Mouse (Mus musculus) urinary bladder, postnatal 4 days (tissue): ENCODE measurements at regions not wholly inside any gene's neighbourhood (a gene's known extent, or its start where the extent isn't known, plus 50 kb on each side); places are given as distances from the start of the nearest gene placed in this dataset.

Source experiments
- DNase-seq, 2 experiments: peaks; one replicate each; pipeline ENCODE4 v3.0.0; 2021 to 2022; ENCODE audit warnings: low spot score in 2 of 2

DNA sequence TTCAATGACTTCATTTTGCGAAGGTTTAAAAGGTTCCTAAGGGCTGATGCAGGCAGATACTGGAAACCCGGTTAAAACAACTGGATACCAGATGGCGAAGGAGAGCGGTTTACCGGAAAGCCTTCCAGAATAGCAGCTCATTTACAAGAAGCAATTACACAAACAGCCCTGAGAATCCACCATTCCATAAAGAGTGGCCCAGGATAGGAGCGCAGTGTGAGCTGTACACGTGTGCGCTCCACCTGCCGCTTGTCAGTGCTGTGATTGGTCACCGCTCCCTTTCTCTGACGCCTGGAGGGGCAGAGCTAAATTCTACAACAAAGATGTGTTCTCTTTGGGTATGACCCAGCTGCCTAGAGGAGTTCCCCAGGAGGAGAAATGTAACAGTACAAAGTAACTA is 249.5 kb upstream of the Runx1 start:
- DNase-seq, result no peak

DNA sequence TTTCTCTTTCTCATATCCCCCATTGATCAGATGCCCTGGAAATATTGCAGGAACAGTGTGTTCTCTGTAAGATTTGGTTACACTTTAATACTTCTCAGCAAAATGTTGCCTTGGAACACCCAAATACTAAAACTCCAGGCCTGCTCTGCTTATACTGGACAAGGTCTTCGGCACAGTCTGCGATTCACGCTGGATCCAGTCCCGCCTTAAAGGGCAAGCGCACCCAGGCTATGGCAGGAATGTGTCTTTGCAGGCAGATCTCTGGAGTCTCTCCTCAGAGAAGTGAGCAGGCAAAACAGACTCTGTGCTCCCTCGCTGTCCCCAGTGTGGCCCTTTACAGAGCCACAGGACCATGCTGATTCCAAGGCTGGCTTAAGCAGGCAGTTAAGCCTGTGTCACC is 246.2 kb upstream of the Runx1 start:
- peak in 1 of 2 experiments; percentile 46 for DNase-seq

GRCm38 (mm10) chr16:93071726-93072125 is 245.8 kb upstream of the Runx1 start:
- DNase-seq, result peak in 1 of 2 experiments; percentile 36

DNA sequence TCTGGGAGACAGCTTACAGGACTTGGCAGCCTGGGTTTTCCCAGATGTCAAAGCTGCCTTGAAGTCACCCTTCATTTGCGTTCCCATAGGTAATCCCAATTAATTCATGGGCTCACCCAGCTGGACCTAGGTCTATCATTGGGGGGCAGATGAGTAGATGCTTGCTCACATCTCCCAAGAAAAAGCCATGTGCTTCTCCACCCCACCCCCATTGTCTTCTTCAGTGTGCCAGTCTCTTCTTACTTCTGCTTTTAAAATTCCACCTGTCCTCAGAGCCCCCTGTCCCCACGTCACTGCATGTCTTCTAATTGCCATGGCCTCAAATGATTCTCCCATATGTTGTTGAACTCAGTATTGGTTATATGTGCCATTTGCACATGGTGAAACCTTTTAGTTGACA is 240.9 kb upstream of the Runx1 start:
- no peak for DNase-seq

DNA sequence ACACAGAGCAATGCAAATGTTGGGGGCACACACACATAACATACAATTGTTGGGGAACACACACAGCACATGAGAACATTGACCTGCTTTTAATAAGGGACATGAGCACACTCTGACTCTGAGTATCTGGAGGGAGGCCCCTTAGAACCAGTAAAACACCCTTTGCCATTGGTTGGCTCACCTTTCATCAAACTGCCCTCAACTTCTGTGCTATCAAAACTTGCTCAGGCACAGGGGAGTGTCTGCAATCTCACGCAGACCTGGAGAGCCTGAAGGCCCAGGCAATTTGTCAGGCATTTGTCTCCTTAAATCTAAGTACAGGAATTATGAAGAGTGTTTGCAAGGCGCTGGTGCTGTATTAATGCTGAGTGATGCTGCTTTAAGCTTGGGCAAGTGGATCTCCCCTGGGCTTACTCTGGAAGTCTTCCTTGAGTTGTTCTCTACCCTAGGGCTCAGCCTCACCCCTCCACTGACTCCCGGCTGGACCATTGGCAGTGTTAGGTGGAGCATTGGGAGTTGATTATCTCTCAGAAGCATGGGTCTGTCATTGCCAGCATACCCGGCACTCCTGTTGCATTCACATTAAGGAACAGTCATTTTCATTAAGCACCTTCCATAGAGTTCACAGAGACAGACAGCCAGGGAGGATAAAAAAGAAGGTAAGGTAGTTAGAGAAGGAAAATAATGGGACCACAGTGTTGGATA is 235.7 kb upstream of the Runx1 start:
- no peak for DNase-seq

GRCm38 (mm10) chr16:93056295-93056694 is 230.3 kb upstream of the Runx1 start:
- DNase-seq, result no peak

GRCm38 (mm10) chr16:93055545-93055944 is 229.6 kb upstream of the Runx1 start:
- no peak for DNase-seq

GRCm38 (mm10) chr16:93051233-93051632 is 225.3 kb upstream of the Runx1 start:
- no peak for DNase-seq

GRCm38 (mm10) chr16:93048418-93048932 is 222.5 kb upstream of the Runx1 start:
- DNase-seq, result no peak

DNA sequence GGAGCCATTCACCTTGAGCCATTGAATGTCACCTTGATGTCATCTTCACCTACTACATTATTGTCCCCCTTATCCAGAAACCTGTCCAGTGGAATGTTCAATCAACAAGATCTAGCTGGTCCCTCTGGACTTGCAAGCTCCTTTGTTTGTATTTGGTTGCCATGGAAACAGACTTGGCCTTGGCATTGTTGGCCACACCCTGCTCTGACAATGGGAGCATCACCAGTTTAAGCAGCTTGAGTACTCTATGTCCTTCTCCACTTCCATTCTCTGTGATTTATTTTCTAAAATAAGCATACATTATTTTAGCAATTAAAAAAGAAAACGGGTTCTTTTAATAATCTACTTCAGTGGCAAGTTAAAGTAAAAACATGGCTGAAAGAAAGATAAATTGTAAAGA is 221.6 kb upstream of the Runx1 start:
- DNase-seq, result no peak

- DNase-seq, result no peak
Measured at GRCm38 (mm10) chr16:93046221-93046620, 220.3 kb upstream of the Runx1 start.

- DNase-seq, result no peak
Measured at GRCm38 (mm10) chr16:93043355-93043754, 217.4 kb upstream of the Runx1 start.

- DNase-seq, result no peak
Measured at GRCm38 (mm10) chr16:93042941-93043340, 217.0 kb upstream of the Runx1 start.

DNA sequence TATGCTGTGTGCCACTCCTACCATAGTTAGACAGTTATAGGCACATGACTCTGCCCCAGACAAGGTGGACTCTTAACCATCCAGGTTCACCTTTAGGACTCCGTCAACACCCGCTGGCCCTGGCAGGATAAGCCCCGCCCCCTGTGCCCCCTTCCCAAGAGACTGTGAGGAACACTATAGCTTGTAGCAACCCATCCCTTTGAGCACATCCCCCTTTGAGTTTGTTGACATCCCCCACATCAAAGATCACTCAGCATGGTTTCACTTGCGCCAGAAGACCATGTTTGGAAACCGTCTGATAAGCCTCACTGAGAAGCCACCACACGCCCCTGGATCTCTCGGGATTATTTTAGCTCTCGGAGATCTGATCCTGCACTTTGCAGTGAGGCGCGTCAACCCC is 216.5 kb upstream of the Runx1 start:
- DNase-seq, result no peak

DNA sequence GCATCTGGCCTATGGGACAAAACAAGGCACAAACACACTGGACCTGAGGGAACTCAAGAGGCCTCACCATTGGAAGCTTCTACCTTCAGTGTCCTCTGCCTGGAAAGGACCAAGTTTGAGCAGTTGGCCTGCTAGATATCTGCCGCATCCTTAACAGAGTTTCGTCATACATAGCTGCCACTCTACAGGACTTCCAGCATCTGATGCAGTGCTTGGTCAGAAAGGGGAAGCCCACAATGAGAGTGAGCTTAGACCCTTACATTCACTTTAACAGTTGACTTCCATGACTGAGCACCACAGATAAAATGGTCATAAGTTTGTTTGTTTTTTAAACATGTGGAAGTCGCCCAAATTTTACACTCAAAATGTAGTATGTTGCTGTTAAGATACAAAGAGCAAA is 215.9 kb upstream of the Runx1 start:
- no peak for DNase-seq

DNA sequence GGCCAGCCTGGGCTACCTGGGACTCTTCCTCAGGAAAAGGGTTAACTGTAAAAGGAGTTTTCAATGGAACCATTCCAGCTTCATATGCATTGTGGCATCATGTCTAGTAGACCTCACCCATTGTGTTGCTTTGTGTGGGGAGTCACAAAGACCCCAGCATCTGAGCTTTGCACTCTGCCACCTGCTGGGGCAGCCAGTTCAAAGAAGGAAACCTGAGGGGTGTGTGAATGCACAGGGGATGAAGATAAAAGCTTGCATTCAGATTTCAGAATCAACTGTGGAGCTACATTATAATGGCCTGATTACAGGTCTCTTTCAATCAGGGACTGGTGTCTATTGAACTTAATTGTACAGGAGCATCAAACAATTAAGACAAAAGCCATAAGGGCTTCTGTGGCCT is 215.4 kb upstream of the Runx1 start:
- DNase-seq, result no peak

DNA sequence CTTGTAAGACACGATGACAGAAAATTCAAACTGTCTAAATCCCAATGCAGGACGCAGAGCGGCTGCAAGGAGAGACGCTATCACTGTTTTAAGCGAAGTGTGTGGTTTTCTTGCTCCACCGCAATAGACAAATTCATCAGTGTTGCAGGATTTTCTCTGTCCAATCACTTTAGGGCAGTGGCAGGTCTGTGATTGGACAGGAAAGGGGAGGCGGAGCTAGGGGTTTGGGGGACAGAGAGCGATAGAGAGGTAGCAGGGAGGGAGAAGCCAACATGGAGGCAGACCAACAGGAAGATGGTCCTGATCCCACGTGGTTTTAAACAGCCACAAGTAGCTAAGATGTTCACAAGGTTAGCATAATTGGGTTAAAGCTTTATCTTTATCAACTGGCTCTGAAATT is 209.7 kb upstream of the Runx1 start:
- DNase-seq, result no peak

- no peak for DNase-seq
Measured at GRCm38 (mm10) chr16:93033943-93034342, 208.0 kb upstream of the Runx1 start.

DNA sequence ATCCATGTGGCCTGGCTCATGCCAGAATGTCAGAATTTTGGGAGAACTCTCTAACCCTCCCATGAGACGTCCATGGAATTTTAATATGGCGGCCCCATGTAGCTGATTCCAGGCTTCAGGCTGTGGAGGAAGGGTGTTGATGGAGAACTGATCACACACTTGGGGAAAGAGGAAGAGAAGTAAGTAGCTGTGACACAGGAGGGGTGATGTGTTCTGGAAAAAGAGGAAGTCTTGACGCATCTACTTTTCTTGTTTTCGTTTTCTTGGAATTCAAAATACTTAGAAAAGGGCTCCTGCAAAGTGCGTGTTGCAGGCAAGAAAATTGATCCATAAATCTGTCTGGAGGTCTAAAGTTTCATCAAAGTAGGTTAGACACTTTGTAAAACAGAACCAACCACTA is 205.7 kb upstream of the Runx1 start:
- no peak for DNase-seq

- DNase-seq, result no peak
Measured at GRCm38 (mm10) chr16:93028640-93029039, 202.7 kb upstream of the Runx1 start.

- DNase-seq, result no peak
Measured at GRCm38 (mm10) chr16:93028016-93028415, 202.1 kb upstream of the Runx1 start.

DNA sequence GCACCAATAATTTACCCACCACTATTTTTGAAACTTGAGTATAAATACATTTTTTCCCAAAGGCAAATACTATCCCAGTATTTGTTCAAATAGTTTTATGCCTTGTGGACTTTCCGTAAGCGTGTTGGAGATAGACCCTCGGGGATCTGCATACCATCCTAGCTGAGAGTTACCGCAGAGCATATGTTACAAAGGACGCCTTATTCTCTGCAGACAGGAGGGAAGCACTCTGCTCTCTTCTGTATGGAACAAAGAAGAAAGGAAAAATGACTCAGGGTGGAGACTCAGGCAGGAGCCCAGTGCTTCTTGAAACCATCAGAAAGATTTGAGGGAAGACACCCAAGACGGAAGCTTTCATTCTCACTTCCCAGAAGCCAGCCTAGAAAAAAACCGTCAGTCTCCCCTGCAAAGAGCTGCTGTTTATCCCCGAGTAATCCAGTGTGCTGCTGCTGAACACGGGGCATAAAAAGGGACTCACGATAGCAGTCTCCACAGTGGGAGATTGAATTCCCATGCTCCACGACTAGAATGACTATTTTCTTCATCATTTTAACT is 200.2 kb upstream of the Runx1 start:
- no peak for DNase-seq

GRCm38 (mm10) chr16:93019800-93020555 is 194.0 kb upstream of the Runx1 start:
- no peak for DNase-seq
